Mouse (Mus musculus) hindbrain, postnatal 0 days (tissue): Measurements from ENCODE around the gene Ptprb. TPM values are rescaled to one million over a fixed set of nuclear protein-coding genes. Genes with fewer than 3 reads are reported as not detected.

Experiments used
- ATAC-seq: fragments of 200-750 bp; cut with Nextera tagmentation; 2 replicates; pipeline ENCODE4 v1.8.0; 2017; ENCODE audit warnings: mild to moderate bottlenecking, moderate TSS enrichment, moderate library complexity
- DNase-seq: peaks from one replicate; pipeline ENCODE4 v3.0.0-alpha.2; 2015; ENCODE audit warnings: low spot score
- H3K27ac ChIP-seq: fragments of 300-500 bp; sonication (generic); 2 replicates; pipeline ENCODE4 v1.5.1; 2014; ENCODE audit warnings: mild to moderate bottlenecking
- H3K27me3 ChIP-seq: fragments of 300-500 bp; sonication (generic); 2 replicates; pipeline ENCODE4 v1.6.1; 2014; ENCODE audit warnings: low read length, mixed read lengths; ENCODE audit not compliant: insufficient read depth
- H3K36me3 ChIP-seq: fragments of 300-500 bp; sonication (generic); 2 replicates; pipeline ENCODE4 v1.6.1; 2014; ENCODE audit warnings: low read length, mixed read lengths; ENCODE audit not compliant: insufficient read depth
- H3K4me1 ChIP-seq: fragments of 300-500 bp; sonication (generic); 2 replicates; pipeline ENCODE4 v1.6.1; 2014; ENCODE audit warnings: antibody characterized with exemption, low read length, mixed read lengths; ENCODE audit not compliant: insufficient read depth
- H3K4me2 ChIP-seq: fragments of 300-500 bp; sonication (generic); 2 replicates; pipeline ENCODE4 v1.6.1; 2014; ENCODE audit warnings: low read depth, mild to moderate bottlenecking, low read length, moderate library complexity, mixed read lengths
- H3K4me3 ChIP-seq: fragments of 300-500 bp; sonication (generic); 2 replicates; pipeline ENCODE4 v1.5.1; 2014; ENCODE audit warnings: low read length
- H3K9ac ChIP-seq: fragments of 300-500 bp; sonication (generic); replicated peaks from 2 replicates; pipeline ENCODE4 v1.6.1; 2014; ENCODE audit warnings: mild to moderate bottlenecking, low read length, moderate library complexity, mixed read lengths
- H3K9me3 ChIP-seq: fragments of 300-500 bp; sonication (generic); 2 replicates; pipeline ENCODE4 v1.6.1; 2016; ENCODE audit warnings: low read length, mixed read lengths
- CTCF ChIP-seq: IDR thresholded peaks from 2 replicates; pipeline ENCODE4 v1.5.1; 2016; ENCODE audit warnings: antibody characterized with exemption, control low read depth, low read depth
- WGBS: fragments of 180-500 bp; shearing (Covaris S2); extraction: QIAGEN DNeasy Blood & Tissue Kit; methylation state at CpG from one replicate; pipeline ENCODE4 v1.1.7; 2014; 5-methylcytosine and 5-hydroxymethylcytosine counted together
- polyA plus RNA-seq: library from polyadenylated mRNA; unstranded; fragments of >200 nt; fragmentation: Nextera tagmentation; extraction: Ambion mirVana; gene quantifications from 2 replicates; pipeline ENCODE4 v1.2.1, GENCODE M21; 2015
- total RNA-seq: library from RNA; depleted of rRNA; stranded (reverse); fragments of >200 nt; gene quantifications from 2 replicates; pipeline ENCODE4 v1.2.3, GENCODE M21; 2014; rRNA removed

Ptprb gene
- total RNA-seq: 8.1 and 8.8 TPM in 2 replicates
- 3.1 and 3.5 TPM in 2 replicates for polyA plus RNA-seq

DNA sequence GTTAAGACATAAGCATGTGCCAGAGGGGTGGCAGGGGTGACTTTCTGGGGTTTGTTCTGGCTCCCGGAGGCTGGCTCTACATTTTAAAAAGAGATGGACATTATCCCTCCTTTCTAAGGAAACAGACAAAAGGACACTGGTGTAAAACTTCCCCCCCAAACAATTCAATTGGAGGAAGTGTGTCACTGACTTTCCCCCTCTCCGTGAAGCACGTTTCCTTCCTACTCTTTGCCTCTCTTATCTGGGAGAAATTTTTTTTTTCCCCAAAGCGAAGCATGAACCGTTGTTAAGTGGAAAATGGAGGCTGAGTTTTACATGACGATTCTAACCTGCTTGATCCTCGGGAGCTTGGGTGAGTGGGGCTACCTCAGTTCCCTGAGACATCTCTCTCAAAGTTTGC is at the start of gene Ptprb:
Gene Ptprb, plus strand, starts transcription at position 244 of the 400 bp plus-strand sequence.
- Histone ChIP-seq H3K27ac (no peak within 1 kb of the TSS), H3K4me1 (no peaks in the 10 kb centered on the region), H3K9me3 (no peaks in the 10 kb centered on the region), H3K27me3 (no peaks in the 10 kb centered on the region), H3K9ac (no peak within 1 kb of the TSS), H3K4me3 (no peak within 1 kb of the TSS), H3K36me3 (no peaks in the 10 kb centered on the region), H3K4me2 (no peak within 1 kb of the TSS)
- no peak for TF ChIP-seq CTCF
- WGBS: 68% methylated on average over 7 of the region's 7 CpGs
- ATAC-seq (no peak), DNase-seq (no peak)

- WGBS: 50% methylated on average over 5 of the region's 5 CpGs
- ATAC-seq (no peak), DNase-seq (no peak)
- Histone ChIP-seq H3K9me3 (no peaks in the 10 kb centered on the region), H3K27ac (no peak overlapping the region), H3K36me3 (no peaks in the 10 kb centered on the region), H3K4me1 (no peaks in the 10 kb centered on the region), H3K4me2 (no peak overlapping the region), H3K4me3 (no peak overlapping the region), H3K9ac (no peak overlapping the region), H3K27me3 (no peaks in the 10 kb centered on the region)
- TF ChIP-seq CTCF: no peak
Measured at GRCm38 (mm10) chr10:116235299-116235698, 40.0 kb upstream of the Ptprb start.

DNA sequence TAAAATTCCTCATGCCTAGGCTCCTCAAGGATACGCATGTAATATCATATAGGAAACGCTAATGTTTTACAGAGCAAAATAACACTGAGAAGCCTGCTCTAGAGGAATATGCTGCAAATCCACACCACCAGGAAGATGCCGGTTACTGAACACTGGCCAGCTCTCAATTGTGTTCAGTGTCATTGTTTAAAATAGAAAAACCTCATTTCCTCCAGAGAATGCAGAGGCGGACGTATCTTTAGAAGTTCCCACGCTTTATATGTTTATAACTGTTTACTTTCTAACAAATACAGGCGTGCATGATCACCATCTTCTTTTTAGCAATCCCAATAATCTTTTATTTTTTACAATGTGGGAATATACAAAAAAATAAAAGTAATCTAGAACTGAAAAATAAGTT is 33.1 kb upstream of the Ptprb start:
- no peak for TF ChIP-seq CTCF
- ATAC-seq (no peak), DNase-seq (no peak)
- Histone ChIP-seq H3K27ac (no peak overlapping the region), H3K9me3 (no peaks in the 10 kb centered on the region), H3K36me3 (no peaks in the 10 kb centered on the region), H3K9ac (no peak overlapping the region), H3K4me2 (no peak overlapping the region), H3K27me3 (no peaks in the 10 kb centered on the region), H3K4me3 (no peak overlapping the region), H3K4me1 (no peaks in the 10 kb centered on the region)
- 68% methylated on average over 7 of the region's 7 CpGs for WGBS

DNA sequence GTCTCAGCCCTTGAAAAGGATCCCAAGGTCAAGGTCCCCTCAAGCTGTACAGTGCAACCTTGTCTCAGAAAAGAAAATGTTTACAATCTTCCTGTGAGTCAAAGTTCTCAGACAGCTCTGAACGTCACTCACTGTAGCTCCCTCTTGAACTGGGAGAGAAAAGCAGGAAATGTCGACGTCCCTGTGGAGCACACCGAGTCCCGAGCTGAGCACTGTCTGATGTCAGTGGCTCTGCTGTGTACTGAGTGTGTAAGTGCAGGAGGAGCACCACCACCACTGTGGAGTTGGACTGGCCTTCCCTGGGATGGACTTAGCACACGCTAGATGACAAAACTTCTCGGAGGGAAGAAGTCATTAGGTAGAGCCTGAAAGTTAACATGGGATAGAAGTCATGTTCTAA is 31.9 kb upstream of the Ptprb start:
- 58% methylated on average over 7 of the region's 7 CpGs for WGBS
- H3K9ac ChIP-seq: no peak overlapping the region
- ATAC-seq (no peak), DNase-seq (no peak)
- H3K27ac ChIP-seq: no peak overlapping the region
- H3K4me3 ChIP-seq: no peak overlapping the region
- H3K9me3 ChIP-seq: no peaks in the 10 kb centered on the region
- H3K4me2 ChIP-seq: no peak overlapping the region
- TF ChIP-seq CTCF: no peak
- no peaks in the 10 kb centered on the region for H3K27me3 ChIP-seq
- H3K4me1 ChIP-seq: no peaks in the 10 kb centered on the region
- H3K36me3 ChIP-seq: no peaks in the 10 kb centered on the region

DNA sequence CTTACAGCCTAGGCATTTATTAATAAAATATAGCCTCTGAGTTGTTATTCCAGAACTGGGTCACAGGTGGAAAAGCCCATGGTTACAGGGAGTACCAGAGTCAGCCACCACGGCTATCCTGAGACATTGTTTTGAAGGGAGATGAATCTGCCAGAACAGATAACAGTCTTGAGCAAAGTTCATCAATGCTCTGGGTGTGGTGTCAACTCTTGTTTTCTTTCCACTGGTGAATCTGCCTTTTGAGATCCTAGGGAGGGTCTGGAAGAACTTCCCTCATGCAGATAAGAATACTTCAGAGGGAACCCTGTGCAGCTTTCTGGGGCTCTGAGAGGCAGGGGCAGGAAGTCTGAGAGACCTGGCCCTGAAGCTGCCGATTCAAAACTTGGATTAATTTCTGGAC is 29.7 kb upstream of the Ptprb start:
- no peak overlapping the region for H3K9ac ChIP-seq
- H3K36me3 ChIP-seq: no peaks in the 10 kb centered on the region
- TF ChIP-seq CTCF: no peak
- H3K4me3 ChIP-seq: no peak overlapping the region
- DNase-seq (no peak), ATAC-seq (no peak)
- H3K4me1 ChIP-seq: no peaks in the 10 kb centered on the region
- no peak overlapping the region for H3K27ac ChIP-seq
- no peaks in the 10 kb centered on the region for H3K27me3 ChIP-seq
- H3K4me2 ChIP-seq: no peak overlapping the region
- H3K9me3 ChIP-seq: no peaks in the 10 kb centered on the region
- 91% methylated on average over 2 of the region's 2 CpGs for WGBS

GRCm38 (mm10) chr10:116252668-116253067 is 22.7 kb upstream of the Ptprb start:
- no peak overlapping the region for H3K4me2 ChIP-seq
- no peaks in the 10 kb centered on the region for H3K36me3 ChIP-seq
- no peak for TF ChIP-seq CTCF
- no peak for DNase-seq
- H3K9me3 ChIP-seq: no peaks in the 10 kb centered on the region
- H3K9ac ChIP-seq: no peak overlapping the region
- no peak for ATAC-seq
- H3K4me3 ChIP-seq: no peak overlapping the region
- no peak overlapping the region for H3K27ac ChIP-seq
- no peaks in the 10 kb centered on the region for H3K27me3 ChIP-seq
- H3K4me1 ChIP-seq: no peaks in the 10 kb centered on the region
- 86% methylated on average over 7 of the region's 7 CpGs for WGBS

DNA sequence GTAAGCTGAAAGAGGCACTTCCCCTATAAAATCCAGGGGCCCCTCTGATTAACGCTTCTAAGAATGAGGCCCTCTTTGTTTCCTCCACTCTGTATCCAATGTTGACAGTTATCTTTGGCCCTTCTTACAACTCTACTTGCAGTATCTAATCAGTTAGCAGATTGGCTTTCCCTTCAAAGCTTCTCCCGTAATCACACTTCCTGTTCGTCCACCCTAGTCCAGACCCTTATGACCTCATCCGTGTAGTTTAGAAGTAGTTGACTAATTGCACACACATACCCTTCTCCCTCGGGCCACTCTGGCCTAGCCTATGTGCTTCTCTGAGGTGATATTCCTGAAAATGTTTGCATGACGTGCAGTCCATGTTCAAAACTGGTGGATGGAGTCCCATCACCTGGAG is 21.4 kb upstream of the Ptprb start:
- H3K4me1 ChIP-seq: no peaks in the 10 kb centered on the region
- no peak for TF ChIP-seq CTCF
- no peaks in the 10 kb centered on the region for H3K36me3 ChIP-seq
- H3K9me3 ChIP-seq: no peaks in the 10 kb centered on the region
- DNase-seq (no peak), ATAC-seq (no peak)
- no peak overlapping the region for H3K4me3 ChIP-seq
- no peak overlapping the region for H3K4me2 ChIP-seq
- H3K9ac ChIP-seq: no peak overlapping the region
- no peaks in the 10 kb centered on the region for H3K27me3 ChIP-seq
- no peak overlapping the region for H3K27ac ChIP-seq
- WGBS: 87% methylated on average over 6 of the region's 6 CpGs
